Mouse (Mus musculus) limb, embryonic 15.5 days (tissue): Measurements from ENCODE around the gene Ciao1. TPM values are rescaled to one million over a fixed set of nuclear protein-coding genes. Genes with fewer than 3 reads are reported as not detected.
"Not testable (repeated sequence)": the region's sequence is repeated elsewhere in the genome, so short reads cannot be mapped to it uniquely, and the experiment has no call there.

Experiments
- ATAC-seq: fragments of 200-750 bp; cut with Nextera tagmentation; 2 replicates; pipeline ENCODE4 v1.8.0; 2017; ENCODE audit warnings: low read depth, moderate TSS enrichment; ENCODE audit not compliant: insufficient number of reproducible peaks, low FRiP score, low TSS enrichment
- H3K27ac ChIP-seq: fragments of 300-500 bp; sonication (generic); 2 replicates; pipeline ENCODE4 v1.5.1; 2015; ENCODE audit warnings: moderate library complexity, mild to moderate bottlenecking, inconsistent platforms
- H3K27me3 ChIP-seq: fragments of 300-500 bp; sonication (generic); 2 replicates; pipeline ENCODE4 v1.6.1; 2015; ENCODE audit warnings: inconsistent platforms
- H3K36me3 ChIP-seq: fragments of 300-500 bp; sonication (generic); 2 replicates; pipeline ENCODE4 v1.6.1; 2015; ENCODE audit warnings: inconsistent platforms
- H3K4me1 ChIP-seq: fragments of 300-500 bp; sonication (generic); 2 replicates; pipeline ENCODE4 v1.6.1; 2015; ENCODE audit warnings: inconsistent platforms
- H3K4me2 ChIP-seq: fragments of 300-500 bp; sonication (generic); 2 replicates; pipeline ENCODE4 v1.6.1; 2015; ENCODE audit warnings: mild to moderate bottlenecking, inconsistent platforms
- H3K4me3 ChIP-seq: fragments of 300-500 bp; sonication (generic); 2 replicates; pipeline ENCODE4 v1.5.1; 2015; ENCODE audit warnings: mild to moderate bottlenecking, inconsistent platforms
- H3K9ac ChIP-seq: fragments of 300-500 bp; sonication (generic); 2 replicates; pipeline ENCODE4 v1.6.1; 2015; ENCODE audit warnings: inconsistent platforms
- H3K9me3 ChIP-seq: fragments of 300-500 bp; sonication (generic); 2 replicates; pipeline ENCODE4 v1.6.1; 2016; ENCODE audit warnings: inconsistent platforms
- WGBS: fragments of 180-500 bp; shearing (Covaris S2); methylation state at CpG from one replicate; pipeline ENCODE4 v1.1.7; 2015; 5-methylcytosine and 5-hydroxymethylcytosine counted together
- polyA plus RNA-seq: library from polyadenylated mRNA; unstranded; fragments of >200 nt; fragmentation: Nextera tagmentation; extraction: Ambion mirVana; gene quantifications from 2 replicates; pipeline ENCODE4 v1.2.1, GENCODE M21; 2015

Gene Ciao1
- polyA plus RNA-seq, 1 experiment from 2014 or later = 64.0 TPM

GRCm38 (mm10) chr2:127240065-127240464 is 7.6 kb downstream of the Ciao1 start:
- no peak overlapping the region for H3K27ac ChIP-seq
- no peak overlapping the region for H3K4me3 ChIP-seq
- WGBS = 96% methylated on average over 2 of the region's 2 CpGs
- H3K9me3 ChIP-seq = no peaks in the 10 kb centered on the region
- H3K36me3 ChIP-seq = peaks cover 87% of the 10 kb centered on the region
- H3K9ac ChIP-seq = no peak overlapping the region
- no peak overlapping the region for H3K4me2 ChIP-seq
- H3K4me1 ChIP-seq = no peaks in the 10 kb centered on the region
- ATAC-seq = no peak
- H3K27me3 ChIP-seq = no peaks in the 10 kb centered on the region

- no peak overlapping the region for H3K27ac ChIP-seq
- H3K27me3 ChIP-seq = no peaks in the 10 kb centered on the region
- WGBS = 94% methylated on average over 11 of the region's 11 CpGs
- no peak overlapping the region for H3K4me3 ChIP-seq
- no peaks in the 10 kb centered on the region for H3K4me1 ChIP-seq
- ATAC-seq = peak; percentile 40; the same call in 1 of the 2 replicates
- H3K9me3 ChIP-seq = no peaks in the 10 kb centered on the region
- peaks cover 88% of the 10 kb centered on the region for H3K36me3 ChIP-seq
- no peak overlapping the region for H3K4me2 ChIP-seq
- H3K9ac ChIP-seq = no peak overlapping the region
Observed at GRCm38 (mm10) chr2:127237897-127238610, 9.6 kb downstream of the Ciao1 start.

GRCm38 (mm10) chr2:127225261-127225660 is 22.4 kb downstream of the Ciao1 start:
- H3K9me3 ChIP-seq = no peaks in the 10 kb centered on the region
- peaks cover 94% of the 10 kb centered on the region for H3K36me3 ChIP-seq
- no peaks in the 10 kb centered on the region for H3K4me1 ChIP-seq
- WGBS = 99% methylated on average over 3 of the region's 3 CpGs
- no peak overlapping the region for H3K4me2 ChIP-seq
- no peak overlapping the region for H3K27ac ChIP-seq
- no peak overlapping the region for H3K4me3 ChIP-seq
- no peak for ATAC-seq
- H3K27me3 ChIP-seq = no peaks in the 10 kb centered on the region
- H3K9ac ChIP-seq = no peak overlapping the region

- Histone ChIP-seq H3K27ac (no peak overlapping the region), H3K9ac (no peak overlapping the region), H3K4me3 (no peak overlapping the region), H3K4me1 (no peaks in the 10 kb centered on the region), H3K4me2 (no peak overlapping the region), H3K9me3 (no peaks in the 10 kb centered on the region), H3K27me3 (no peaks in the 10 kb centered on the region), H3K36me3 (peaks cover 93% of the 10 kb centered on the region)
- no peak for ATAC-seq
- 95% methylated on average over 5 of the region's 5 CpGs for WGBS
Observed at GRCm38 (mm10) chr2:127217746-127218145, 29.9 kb downstream of the Ciao1 start.

- no peak overlapping the region for H3K4me3 ChIP-seq
- H3K4me1 ChIP-seq = peaks cover 8% of the 10 kb centered on the region
- WGBS = 94% methylated on average over 11 of the region's 11 CpGs
- H3K9me3 ChIP-seq = no peaks in the 10 kb centered on the region
- H3K4me2 ChIP-seq = no peak overlapping the region
- H3K9ac ChIP-seq = no peak overlapping the region
- no peaks in the 10 kb centered on the region for H3K27me3 ChIP-seq
- no peak overlapping the region for H3K27ac ChIP-seq
- no peak for ATAC-seq
- peaks cover 60% of the 10 kb centered on the region for H3K36me3 ChIP-seq
Observed at GRCm38 (mm10) chr2:127210701-127211100, 36.9 kb downstream of the Ciao1 start.

GRCm38 (mm10) chr2:127208452-127208769 is 39.2 kb downstream of the Ciao1 start:
- Histone ChIP-seq H3K9ac (peak overlapping the region; percentile 77), H3K27me3 (no peaks in the 10 kb centered on the region), H3K4me3 (peak overlapping the region; percentile 92), H3K9me3 (no peaks in the 10 kb centered on the region), H3K4me2 (peak overlapping the region; percentile 73), H3K36me3 (peaks cover 41% of the 10 kb centered on the region), H3K4me1 (peaks cover 8% of the 10 kb centered on the region), H3K27ac (peak overlapping the region; percentile 83)
- ATAC-seq = no peak
- WGBS = 0% methylated on average over 17 of the region's 17 CpGs

- Histone ChIP-seq H3K27ac (peak within 1 kb of the TSS; percentile 83), H3K4me3 (peak within 1 kb of the TSS; percentile 92), H3K9me3 (no peaks in the 10 kb centered on the region), H3K4me2 (peak within 1 kb of the TSS; percentile 73), H3K9ac (peak within 1 kb of the TSS; percentile 77), H3K4me1 (peaks cover 8% of the 10 kb centered on the region), H3K27me3 (no peaks in the 10 kb centered on the region), H3K36me3 (peaks cover 36% of the 10 kb centered on the region)
- 11% methylated on average over 36 of the region's 36 CpGs for WGBS
- peak; percentile 95 for ATAC-seq
Observed at GRCm38 (mm10) chr2:127207547-127208451, 39.8 kb downstream of the Ciao1 start, which contains the start of the genes 1810024B03Rik and Snrnp200. TSS of gene 1810024B03Rik (minus strand) at chr2:127208280. TSS of gene Snrnp200 (plus strand) at chr2:127208386.

GRCm38 (mm10) chr2:127206916-127207315 is 40.7 kb downstream of the Ciao1 start:
- no peak overlapping the region for H3K4me3 ChIP-seq
- peaks cover 8% of the 10 kb centered on the region for H3K4me1 ChIP-seq
- WGBS = 94% methylated on average over 2 of the region's 2 CpGs
- H3K4me2 ChIP-seq = no peak overlapping the region
- H3K36me3 ChIP-seq = peaks cover 28% of the 10 kb centered on the region
- no peak overlapping the region for H3K9ac ChIP-seq
- no peaks in the 10 kb centered on the region for H3K9me3 ChIP-seq
- no peak for ATAC-seq
- H3K27ac ChIP-seq = no peak overlapping the region
- H3K27me3 ChIP-seq = no peaks in the 10 kb centered on the region

GRCm38 (mm10) chr2:127205936-127206335 is 41.7 kb downstream of the Ciao1 start:
- peaks cover 18% of the 10 kb centered on the region for H3K36me3 ChIP-seq
- H3K9ac ChIP-seq, H3K27ac ChIP-seq, H3K27me3 ChIP-seq, H3K4me2 ChIP-seq, H3K4me1 ChIP-seq, H3K9me3 ChIP-seq, H3K4me3 ChIP-seq, ATAC-seq: not testable (repeated sequence)
- WGBS = 89% methylated on average over 4 of the region's 4 CpGs

- H3K4me3 ChIP-seq = no peak overlapping the region
- 36% methylated on average over 3 of the region's 3 CpGs for WGBS
- peaks cover 9% of the 10 kb centered on the region for H3K36me3 ChIP-seq
- no peak overlapping the region for H3K4me2 ChIP-seq
- H3K9me3 ChIP-seq = no peaks in the 10 kb centered on the region
- peaks cover 8% of the 10 kb centered on the region for H3K4me1 ChIP-seq
- H3K27me3 ChIP-seq = no peaks in the 10 kb centered on the region
- H3K27ac ChIP-seq = no peak overlapping the region
- no peak for ATAC-seq
- no peak overlapping the region for H3K9ac ChIP-seq
Observed at GRCm38 (mm10) chr2:127204932-127205331, 42.7 kb downstream of the Ciao1 start.
